Mouse (Mus musculus) midbrain, embryonic 15.5 days (tissue): Measurements from ENCODE around the gene Dscaml1. TPM values are rescaled to one million over a fixed set of nuclear protein-coding genes. Genes with fewer than 3 reads are reported as not detected.

Source experiments
- ATAC-seq: fragments of 200-750 bp; cut with Nextera tagmentation; replicated peaks from 2 replicates; pipeline ENCODE4 v1.8.0; 2017; ENCODE audit warnings: moderate TSS enrichment
- H3K27ac ChIP-seq: fragments of 300-500 bp; sonication (generic); 2 replicates; pipeline ENCODE4 v1.5.1; 2015; ENCODE audit warnings: mild to moderate bottlenecking, inconsistent platforms
- H3K27me3 ChIP-seq: fragments of 300-500 bp; sonication (generic); replicated peaks from 2 replicates; pipeline ENCODE4 v1.6.1; 2015; ENCODE audit warnings: inconsistent platforms
- H3K36me3 ChIP-seq: fragments of 300-500 bp; sonication (generic); replicated peaks from 2 replicates; pipeline ENCODE4 v1.6.1; 2015; ENCODE audit warnings: inconsistent platforms
- H3K4me1 ChIP-seq: fragments of 300-500 bp; sonication (generic); 2 replicates; pipeline ENCODE4 v1.6.1; 2015; ENCODE audit warnings: inconsistent platforms
- H3K4me2 ChIP-seq: fragments of 300-500 bp; sonication (generic); 2 replicates; pipeline ENCODE4 v1.6.1; 2015; ENCODE audit warnings: inconsistent platforms, mild to moderate bottlenecking, moderate library complexity
- H3K4me3 ChIP-seq: fragments of 300-500 bp; sonication (generic); 2 replicates; pipeline ENCODE4 v1.5.1; 2015; ENCODE audit warnings: mild to moderate bottlenecking, inconsistent platforms
- H3K9ac ChIP-seq: fragments of 300-500 bp; sonication (generic); 2 replicates; pipeline ENCODE4 v1.6.1; 2015; ENCODE audit warnings: mild to moderate bottlenecking, inconsistent platforms
- H3K9me3 ChIP-seq: fragments of 300-500 bp; sonication (generic); 2 replicates; pipeline ENCODE4 v1.6.1; 2016; ENCODE audit warnings: inconsistent platforms
- WGBS: fragments of 180-500 bp; shearing (Covaris S2); methylation state at CpG from one replicate; pipeline ENCODE4 v1.1.7; 2015; ENCODE audit warnings: mixed read lengths; 5-methylcytosine and 5-hydroxymethylcytosine counted together
- polyA plus RNA-seq: library from polyadenylated mRNA; unstranded; fragments of >200 nt; fragmentation: Nextera tagmentation; extraction: Ambion mirVana; gene quantifications from 2 replicates; pipeline ENCODE4 v1.2.1, GENCODE M21; 2015

Gene Dscaml1
- polyA plus RNA-seq, 1 experiment from 2014 or later, result 19.6 TPM

- Histone ChIP-seq H3K4me2 (no peak overlapping the region), H3K9ac (no peak overlapping the region), H3K27ac (peak overlapping the region; percentile 68), H3K36me3 (no peaks in the 10 kb centered on the region), H3K27me3 (no peaks in the 10 kb centered on the region), H3K9me3 (no peaks in the 10 kb centered on the region), H3K4me3 (no peak overlapping the region), H3K4me1 (peaks cover 36% of the 10 kb centered on the region)
- 55% methylated on average over 10 of the region's 10 CpGs for WGBS
- peak; percentile 51; the same call in 1 of the 2 replicates for ATAC-seq
These were observed 272.7 kb downstream of the Dscaml1 start for GRCm38 (mm10) chr9:45699171-45699570.

GRCm38 (mm10) chr9:45703236-45703635 lies 276.8 kb downstream of the Dscaml1 start:
- no peak overlapping the region for H3K9ac ChIP-seq
- no peaks in the 10 kb centered on the region for H3K27me3 ChIP-seq
- 92% methylated on average over 3 of the region's 3 CpGs for WGBS
- peaks cover 36% of the 10 kb centered on the region for H3K4me1 ChIP-seq
- H3K4me2 ChIP-seq, result no peak overlapping the region
- H3K36me3 ChIP-seq, result no peaks in the 10 kb centered on the region
- no peaks in the 10 kb centered on the region for H3K9me3 ChIP-seq
- no peak overlapping the region for H3K4me3 ChIP-seq
- no peak overlapping the region for H3K27ac ChIP-seq
- ATAC-seq, result no peak

- peak overlapping the region; percentile 75; the same call in 1 of the 2 replicates for H3K27ac ChIP-seq
- H3K4me3 ChIP-seq, result no peak overlapping the region
- no peak overlapping the region for H3K9ac ChIP-seq
- H3K4me2 ChIP-seq, result no peak overlapping the region
- no peaks in the 10 kb centered on the region for H3K36me3 ChIP-seq
- no peaks in the 10 kb centered on the region for H3K9me3 ChIP-seq
- no peak for ATAC-seq
- no peaks in the 10 kb centered on the region for H3K27me3 ChIP-seq
- 73% methylated on average over 3 of the region's 3 CpGs for WGBS
- peaks cover 27% of the 10 kb centered on the region; the same call in 1 of the 2 replicates for H3K4me1 ChIP-seq
These were observed 278.0 kb downstream of the Dscaml1 start for GRCm38 (mm10) chr9:45704441-45704840.

- H3K4me1 ChIP-seq, result peaks cover 12% of the 10 kb centered on the region; the same call in 1 of the 2 replicates
- no peak overlapping the region for H3K27ac ChIP-seq
- no peak for ATAC-seq
- H3K9me3 ChIP-seq, result no peaks in the 10 kb centered on the region
- H3K36me3 ChIP-seq, result no peaks in the 10 kb centered on the region
- no peak overlapping the region for H3K4me2 ChIP-seq
- H3K27me3 ChIP-seq, result no peaks in the 10 kb centered on the region
- 73% methylated on average over 11 of the region's 11 CpGs for WGBS
- no peak overlapping the region for H3K9ac ChIP-seq
- H3K4me3 ChIP-seq, result no peak overlapping the region
These were observed 283.9 kb downstream of the Dscaml1 start for GRCm38 (mm10) chr9:45710300-45710699.

- Histone ChIP-seq H3K4me1 (no peaks in the 10 kb centered on the region), H3K4me3 (no peak overlapping the region), H3K4me2 (no peak overlapping the region), H3K9ac (no peak overlapping the region), H3K27ac (no peak overlapping the region), H3K9me3 (no peaks in the 10 kb centered on the region), H3K36me3 (no peaks in the 10 kb centered on the region), H3K27me3 (no peaks in the 10 kb centered on the region)
- no peak for ATAC-seq
- WGBS, result 68% methylated on average over 3 of the region's 3 CpGs
These were observed 289.0 kb downstream of the Dscaml1 start for GRCm38 (mm10) chr9:45715387-45715786.

GRCm38 (mm10) chr9:45719997-45720396 lies 293.6 kb downstream of the Dscaml1 start:
- no peak overlapping the region for H3K4me3 ChIP-seq
- H3K9ac ChIP-seq, result no peak overlapping the region
- no peak overlapping the region for H3K27ac ChIP-seq
- no peak overlapping the region for H3K4me2 ChIP-seq
- no peak for ATAC-seq
- H3K9me3 ChIP-seq, result no peaks in the 10 kb centered on the region
- WGBS, result 67% methylated on average over 7 of the region's 7 CpGs
- no peaks in the 10 kb centered on the region for H3K36me3 ChIP-seq
- no peaks in the 10 kb centered on the region for H3K4me1 ChIP-seq
- no peaks in the 10 kb centered on the region for H3K27me3 ChIP-seq

GRCm38 (mm10) chr9:45731851-45732250 lies 305.4 kb downstream of the Dscaml1 start:
- WGBS, result 92% methylated on average over 5 of the region's 5 CpGs
- no peaks in the 10 kb centered on the region for H3K36me3 ChIP-seq
- ATAC-seq, result no peak
- no peak overlapping the region for H3K4me3 ChIP-seq
- H3K27ac ChIP-seq, result no peak overlapping the region
- no peaks in the 10 kb centered on the region for H3K27me3 ChIP-seq
- no peak overlapping the region for H3K4me2 ChIP-seq
- H3K9me3 ChIP-seq, result no peaks in the 10 kb centered on the region
- no peak overlapping the region for H3K9ac ChIP-seq
- no peaks in the 10 kb centered on the region for H3K4me1 ChIP-seq

- 62% methylated on average over 6 of the region's 6 CpGs for WGBS
- Histone ChIP-seq H3K27me3 (no peaks in the 10 kb centered on the region), H3K36me3 (no peaks in the 10 kb centered on the region), H3K4me2 (no peak overlapping the region), H3K4me3 (no peak overlapping the region), H3K4me1 (peaks cover 4% of the 10 kb centered on the region), H3K9ac (no peak overlapping the region), H3K9me3 (no peaks in the 10 kb centered on the region), H3K27ac (no peak overlapping the region)
- no peak for ATAC-seq
These were observed 306.8 kb downstream of the Dscaml1 start for GRCm38 (mm10) chr9:45733246-45733645.

- peak overlapping the region; percentile 88 for H3K27ac ChIP-seq
- no peaks in the 10 kb centered on the region for H3K27me3 ChIP-seq
- H3K36me3 ChIP-seq, result no peaks in the 10 kb centered on the region
- peak overlapping the region; percentile 30 for H3K4me2 ChIP-seq
- no peaks in the 10 kb centered on the region for H3K9me3 ChIP-seq
- peaks cover 28% of the 10 kb centered on the region for H3K4me1 ChIP-seq
- ATAC-seq, result peak; percentile 77
- no peak overlapping the region for H3K4me3 ChIP-seq
- peak overlapping the region; percentile 17; the same call in 1 of the 2 replicates for H3K9ac ChIP-seq
- WGBS, result 36% methylated on average over 12 of the region's 12 CpGs
These were observed 312.7 kb downstream of the Dscaml1 start for GRCm38 (mm10) chr9:45739001-45739701.

- Histone ChIP-seq H3K27me3 (no peaks in the 10 kb centered on the region), H3K4me2 (peak overlapping the region; percentile 30), H3K9ac (no peak overlapping the region), H3K4me1 (peaks cover 28% of the 10 kb centered on the region), H3K9me3 (no peaks in the 10 kb centered on the region), H3K27ac (peak overlapping the region; percentile 88), H3K4me3 (no peak overlapping the region), H3K36me3 (no peaks in the 10 kb centered on the region)
- WGBS, result 47% methylated on average over 17 of the region's 17 CpGs
- ATAC-seq, result peak; percentile 72
These were observed 313.5 kb downstream of the Dscaml1 start for GRCm38 (mm10) chr9:45739702-45740583.

GRCm38 (mm10) chr9:45740584-45740980 lies 314.2 kb downstream of the Dscaml1 start:
- Histone ChIP-seq H3K9ac (no peak overlapping the region), H3K27ac (peak overlapping the region; percentile 88), H3K27me3 (no peaks in the 10 kb centered on the region), H3K36me3 (no peaks in the 10 kb centered on the region), H3K4me3 (no peak overlapping the region), H3K9me3 (no peaks in the 10 kb centered on the region), H3K4me2 (no peak overlapping the region), H3K4me1 (peaks cover 28% of the 10 kb centered on the region)
- 0 out of 2 replicates have a peak, but pooled peaks have one; percentile 21 for ATAC-seq
- WGBS, result 48% methylated on average over 2 of the region's 2 CpGs

- ATAC-seq, result no peak
- H3K4me3 ChIP-seq, result no peak overlapping the region
- no peaks in the 10 kb centered on the region for H3K27me3 ChIP-seq
- WGBS, result 62% methylated on average over 7 of the region's 7 CpGs
- no peak overlapping the region for H3K27ac ChIP-seq
- H3K4me1 ChIP-seq, result peaks cover 2% of the 10 kb centered on the region
- no peak overlapping the region for H3K9ac ChIP-seq
- no peak overlapping the region for H3K4me2 ChIP-seq
- H3K36me3 ChIP-seq, result peaks cover 3% of the 10 kb centered on the region; the same call in 1 of the 2 replicates
- H3K9me3 ChIP-seq, result no peaks in the 10 kb centered on the region
These were observed 319.0 kb downstream of the Dscaml1 start for GRCm38 (mm10) chr9:45745451-45745850.
